Mouse (Mus musculus) liver, adult (tissue): Measurements from ENCODE around the gene Gm20388.

Experiments
- GATA4 ChIP-seq: IDR thresholded peaks from 2 replicates; pipeline ENCODE4 v1.6.1; 2014; ENCODE audit warnings: mild to moderate bottlenecking, low read length; ENCODE audit not compliant: insufficient replicate concordance

Gene Gm20388

GRCm38 (mm10) chr8:120562680-120563347, 652.2 kb downstream of the Gm20388 start:
- no peak for TF ChIP-seq GATA4

GRCm38 (mm10) chr8:120563348-120563724, 652.7 kb downstream of the Gm20388 start:
- TF ChIP-seq GATA4 = no peak

GRCm38 (mm10) chr8:120563851-120564837, 653.5 kb downstream of the Gm20388 start:
- TF ChIP-seq GATA4 = peak; percentile 53; the same call in 1 of the 2 replicates

GRCm38 (mm10) chr8:120565151-120565711, 654.6 kb downstream of the Gm20388 start:
- TF ChIP-seq GATA4 = no peak

GRCm38 (mm10) chr8:120566681-120567080, 656.0 kb downstream of the Gm20388 start:
- TF ChIP-seq GATA4 = no peak

- no peak for TF ChIP-seq GATA4
Observed at GRCm38 (mm10) chr8:120567731-120568130, 657.1 kb downstream of the Gm20388 start.

GRCm38 (mm10) chr8:120568164-120568798, 657.6 kb downstream of the Gm20388 start:
- TF ChIP-seq GATA4 = no peak

GRCm38 (mm10) chr8:120569123-120569522, 658.5 kb downstream of the Gm20388 start:
- no peak for TF ChIP-seq GATA4

- TF ChIP-seq GATA4 = 0 out of 2 replicates have a peak, but pooled peaks have one; percentile 19
Observed at GRCm38 (mm10) chr8:120569939-120570715, 659.5 kb downstream of the Gm20388 start.

GRCm38 (mm10) chr8:120571561-120571960, 660.9 kb downstream of the Gm20388 start:
- TF ChIP-seq GATA4 = no peak

GRCm38 (mm10) chr8:120572534-120572933, 661.9 kb downstream of the Gm20388 start:
- TF ChIP-seq GATA4 = no peak

- no peak for TF ChIP-seq GATA4
Observed at GRCm38 (mm10) chr8:120573866-120574265, 663.2 kb downstream of the Gm20388 start.

- no peak for TF ChIP-seq GATA4
Observed at GRCm38 (mm10) chr8:120574941-120575340, 664.3 kb downstream of the Gm20388 start.

GRCm38 (mm10) chr8:120575801-120576200, 665.2 kb downstream of the Gm20388 start:
- TF ChIP-seq GATA4 = no peak
